Mouse (Mus musculus) G1E (cell line): ENCODE measurements around the gene Adprm. TPM values are rescaled to one million over a fixed set of nuclear protein-coding genes. Genes with fewer than 3 reads are reported as not detected.

Experiments
- ATAC-seq: 2 replicates; pipeline ENCODE4 v1.8.0; 2016; ENCODE audit warnings: mild to moderate bottlenecking; ENCODE audit not compliant: insufficient number of reproducible peaks, poor library complexity, low FRiP score, severe bottlenecking; ENCODE audit errors: extremely low read depth
- DNase-seq: peaks from one replicate; pipeline ENCODE4 v3.0.0; 2012; ENCODE audit warnings: low spot score
- H3K27me3 ChIP-seq: 2 replicates; pipeline ENCODE4 v1.6.1; 2012; ENCODE audit warnings: mild to moderate bottlenecking, low read length, inconsistent platforms; ENCODE audit not compliant: insufficient read depth
- H3K36me3 ChIP-seq: replicated peaks from 2 replicates; pipeline ENCODE3; 2012; ENCODE audit warnings: mild to moderate bottlenecking, inconsistent platforms
- H3K4me1 ChIP-seq: 2 replicates; pipeline ENCODE4 v1.6.1; 2012; ENCODE audit warnings: low read depth, low read length, inconsistent platforms, mixed read lengths; ENCODE audit not compliant: insufficient read depth
- H3K4me3 ChIP-seq: 2 replicates; pipeline ENCODE4 v1.5.1; 2012; ENCODE audit warnings: low read depth, mild to moderate bottlenecking, inconsistent platforms, low read length, moderate library complexity, mixed read lengths
- H3K9me3 ChIP-seq: replicated peaks from 2 replicates; pipeline ENCODE4 v1.6.1; 2012; ENCODE audit warnings: inconsistent platforms
- CTCF ChIP-seq: IDR thresholded peaks from 2 replicates; pipeline ENCODE4 v1.5.1; 2012; ENCODE audit warnings: low read depth, low read length, inconsistent platforms, mixed read lengths
- GATA1 ChIP-seq: IDR thresholded peaks from 2 replicates; pipeline ENCODE4 v1.6.1; 2012; ENCODE audit warnings: borderline replicate concordance, low read length, inconsistent platforms, mixed read lengths
- GATA2 ChIP-seq: IDR thresholded peaks from 2 replicates; pipeline ENCODE4 v1.6.1; 2012; ENCODE audit warnings: low read depth, low read length, inconsistent platforms, borderline replicate concordance
- POLR2AphosphoS5 ChIP-seq: IDR thresholded peaks from 2 replicates; pipeline ENCODE4 v1.6.1; 2012; ENCODE audit warnings: low read depth, low read length, inconsistent platforms; ENCODE audit not compliant: insufficient replicate concordance
- TAL1 ChIP-seq: conservative IDR thresholded peaks from 2 replicates; pipeline ENCODE4 v1.6.1; 2012; ENCODE audit warnings: low read depth, low read length, inconsistent platforms, mixed read lengths
- polyA plus RNA-seq: library from polyadenylated mRNA; stranded (reverse); fragments of >175 nt; gene quantifications from 2 replicates; pipeline ENCODE4 v1.2.3, GENCODE M21; 2012
- total RNA-seq, 2 experiments: library from RNA; stranded (forward) in 1 of 2; stranded (reverse) in 1 of 2; fragments of 200-1000 nt in 1 of 2; fragments of >200 nt in 1 of 2; fragmentation: Nextera tagmentation in 1 of 2; gene quantifications; 2 replicates each; pipeline ENCODE4 v1.2.3; 2014 to 2017

Gene Adprm
- total and polyA plus RNA-seq, 3 experiments, result 1.0 to 23.9 (median 13.3) TPM

- peaks cover 5% of the 10 kb centered on the region for H3K36me3 ChIP-seq
- no peak overlapping the region for H3K4me3 ChIP-seq
- TF ChIP-seq CTCF (no peak), POLR2AphosphoS5 (no peak), GATA1 (no peak), TAL1 (no peak), GATA2 (no peak)
- H3K27me3 ChIP-seq, result peaks cover 23% of the 10 kb centered on the region
- ATAC-seq (no peak), DNase-seq (no peak)
- H3K9me3 ChIP-seq, result no peaks in the 10 kb centered on the region
- no peaks in the 10 kb centered on the region for H3K4me1 ChIP-seq
Measured at GRCm38 (mm10) chr11:67072615-67073130, 20.3 kb upstream of the Adprm start.

- no peaks in the 10 kb centered on the region for H3K4me1 ChIP-seq
- no peak for ATAC-seq
- TF ChIP-seq POLR2AphosphoS5 (no peak), GATA1 (no peak), CTCF (no peak)
Measured at GRCm38 (mm10) chr11:67067741-67068140, 15.3 kb upstream of the Adprm start.

GRCm38 (mm10) chr11:67062726-67063125 is 10.3 kb upstream of the Adprm start:
- TF ChIP-seq GATA1 (no peak), GATA2 (no peak), POLR2AphosphoS5 (no peak), CTCF (no peak), TAL1 (no peak)
- H3K9me3 ChIP-seq, result no peaks in the 10 kb centered on the region
- no peaks in the 10 kb centered on the region for H3K4me1 ChIP-seq
- H3K4me3 ChIP-seq, result no peak overlapping the region
- no peak for DNase-seq
- no peaks in the 10 kb centered on the region for H3K27me3 ChIP-seq
- no peak for ATAC-seq
- H3K36me3 ChIP-seq, result peaks cover 90% of the 10 kb centered on the region

More at GRCm38 (mm10) chr11:67067741-67068140, 15.3 kb upstream of the Adprm start:
- H3K27me3 ChIP-seq, result peaks cover 10% of the 10 kb centered on the region
- no peak overlapping the region for H3K4me3 ChIP-seq
- H3K9me3 ChIP-seq, result no peaks in the 10 kb centered on the region
- peaks cover 48% of the 10 kb centered on the region for H3K36me3 ChIP-seq
- no peak for DNase-seq

- Histone ChIP-seq H3K27me3 (no peaks in the 10 kb centered on the region), H3K36me3 (peaks cover 93% of the 10 kb centered on the region), H3K4me3 (no peak overlapping the region), H3K4me1 (no peaks in the 10 kb centered on the region), H3K9me3 (no peaks in the 10 kb centered on the region)
- TF ChIP-seq POLR2AphosphoS5, result no peak
- no peak for TF ChIP-seq TAL1
- TF ChIP-seq CTCF, result no peak
- no peak for TF ChIP-seq GATA2
- no peak for TF ChIP-seq GATA1
- ATAC-seq, result no peak
- DNase-seq, result no peak
Measured at GRCm38 (mm10) chr11:67061311-67061710, 8.9 kb upstream of the Adprm start.

GRCm38 (mm10) chr11:67054754-67055365 is 2.5 kb upstream of the Adprm start:
- no peaks in the 10 kb centered on the region for H3K27me3 ChIP-seq
- H3K4me1 ChIP-seq, result peaks cover 13% of the 10 kb centered on the region
- no peaks in the 10 kb centered on the region for H3K9me3 ChIP-seq
- peaks cover 70% of the 10 kb centered on the region for H3K36me3 ChIP-seq
- DNase-seq (no peak), ATAC-seq (no peak)
- H3K4me3 ChIP-seq, result no peak overlapping the region
- TF ChIP-seq CTCF (no peak), GATA1 (no peak), GATA2 (no peak), TAL1 (no peak), POLR2AphosphoS5 (no peak)

- H3K36me3 ChIP-seq, result peaks cover 59% of the 10 kb centered on the region
- no peak for TF ChIP-seq CTCF
- no peak for TF ChIP-seq GATA1
- ATAC-seq, result no peak
Measured at GRCm38 (mm10) chr11:67051676-67052320, 596 bp downstream of the Adprm start.

More at GRCm38 (mm10) chr11:67051676-67052320, 596 bp downstream of the Adprm start:
- Histone ChIP-seq H3K9me3 (no peaks in the 10 kb centered on the region), H3K4me1 (peaks cover 13% of the 10 kb centered on the region), H3K4me3 (peak overlapping the region; percentile 92), H3K27me3 (no peaks in the 10 kb centered on the region)
- DNase-seq, result peak; percentile 14
